Mouse (Mus musculus): ENCODE data around the gene Dgkh.

Gene Dgkh

GRCm38 (mm10) chr14:78538572-78539320, 193.8 kb downstream of the Dgkh start:
- no peak for DNase-seq (ENCODE audit: low spot score in 2 of 2)

- DNase-seq (ENCODE audit: low spot score in 2 of 2) = no peak
These were observed 195.0 kb downstream of the Dgkh start for GRCm38 (mm10) chr14:78537551-78537950.

- peak; percentile 93 to 94 for DNase-seq (ENCODE audit: low spot score in 2 of 2)
These were observed 196.1 kb downstream of the Dgkh start, which contains the start of gene Akap11 for GRCm38 (mm10) chr14:78536281-78537165. Gene Akap11, minus strand, starts transcription at chr14:78536808.

- no peak for DNase-seq (ENCODE audit: low spot score in 2 of 2)
These were observed 197.2 kb downstream of the Dgkh start for GRCm38 (mm10) chr14:78535366-78535765.

- no peak for DNase-seq (ENCODE audit: low spot score in 2 of 2)
These were observed 197.9 kb downstream of the Dgkh start for GRCm38 (mm10) chr14:78534651-78535050.

- DNase-seq (ENCODE audit: low spot score in 2 of 2) = no peak
These were observed 198.9 kb downstream of the Dgkh start for GRCm38 (mm10) chr14:78533701-78534100.

- DNase-seq (ENCODE audit: low spot score in 2 of 2) = no peak
These were observed 200.2 kb downstream of the Dgkh start for GRCm38 (mm10) chr14:78532345-78532744.

- DNase-seq (ENCODE audit: low spot score in 2 of 2) = no peak
These were observed 202.3 kb downstream of the Dgkh start for GRCm38 (mm10) chr14:78530256-78530655.

GRCm38 (mm10) chr14:78528461-78529425, 203.8 kb downstream of the Dgkh start:
- no peak for DNase-seq (ENCODE audit: low spot score in 2 of 2)

GRCm38 (mm10) chr14:78526907-78527306, 205.7 kb downstream of the Dgkh start:
- DNase-seq (ENCODE audit: low spot score in 2 of 2) = no peak

- DNase-seq (ENCODE audit: low spot score in 2 of 2) = no peak
These were observed 206.1 kb downstream of the Dgkh start for GRCm38 (mm10) chr14:78526475-78526874.

GRCm38 (mm10) chr14:78525611-78526457, 206.7 kb downstream of the Dgkh start:
- no peak for DNase-seq (ENCODE audit: low spot score in 2 of 2)

- DNase-seq (ENCODE audit: low spot score in 2 of 2) = no peak
These were observed 207.5 kb downstream of the Dgkh start for GRCm38 (mm10) chr14:78525059-78525458.

GRCm38 (mm10) chr14:78510713-78511112, 221.9 kb downstream of the Dgkh start:
- no peak for DNase-seq (ENCODE audit: low spot score in 2 of 2)

- DNase-seq (ENCODE audit: low spot score in 2 of 2) = no peak
These were observed 222.8 kb downstream of the Dgkh start for GRCm38 (mm10) chr14:78509791-78510190.
